Mouse (Mus musculus) cerebellum, adult 2 months (tissue): ENCODE measurements around the gene Pigw.

Experiments
- CTCF ChIP-seq: fragments of 200-500 bp; IDR thresholded peaks from 2 replicates; pipeline ENCODE4 v1.5.1; 2011; ENCODE audit warnings: low read depth, mild to moderate bottlenecking, control low read depth, low read length, moderate library complexity, borderline replicate concordance; ENCODE audit not compliant: insufficient read depth
- POLR2A ChIP-seq: fragments of 200-500 bp; IDR thresholded peaks from 2 replicates; pipeline ENCODE4 v1.6.1; 2011; ENCODE audit warnings: low read length, control low read depth, borderline replicate concordance; ENCODE audit not compliant: insufficient read depth

- TF ChIP-seq CTCF, result no peak
- peak; percentile 83 for TF ChIP-seq POLR2A
Measured at GRCm38 (mm10) chr11:84870337-84871043, 9.6 kb downstream of the Pigw start, which contains the start of gene Ggnbp2.
